Mouse (Mus musculus): ENCODE measurements around the gene Olfr1024.

The Olfr1024 gene

DNA sequence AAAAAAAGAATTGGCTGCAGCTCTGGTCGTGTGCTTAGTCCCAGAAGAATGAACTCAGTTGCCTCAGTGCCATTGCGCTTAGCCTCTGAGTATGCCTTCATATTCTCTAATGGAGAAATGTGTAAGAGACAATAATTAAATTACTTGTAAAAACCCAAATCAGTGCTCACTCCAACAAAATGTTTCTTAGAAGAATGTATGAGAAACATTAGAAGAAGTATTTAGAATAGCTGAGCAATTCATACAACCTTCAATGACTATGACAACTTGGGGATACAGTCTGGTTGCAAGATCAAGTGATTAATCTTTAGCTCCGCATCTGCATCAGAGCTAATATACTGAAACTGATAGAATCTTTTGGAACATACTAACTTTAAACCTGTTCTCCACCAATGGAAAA, at the start of gene Olfr1024:
Gene Olfr1024, minus strand, starts transcription at position 101 of the 400 bp plus-strand sequence.
- DNase-seq (ENCODE audit: low spot score) = no peak

DNA sequence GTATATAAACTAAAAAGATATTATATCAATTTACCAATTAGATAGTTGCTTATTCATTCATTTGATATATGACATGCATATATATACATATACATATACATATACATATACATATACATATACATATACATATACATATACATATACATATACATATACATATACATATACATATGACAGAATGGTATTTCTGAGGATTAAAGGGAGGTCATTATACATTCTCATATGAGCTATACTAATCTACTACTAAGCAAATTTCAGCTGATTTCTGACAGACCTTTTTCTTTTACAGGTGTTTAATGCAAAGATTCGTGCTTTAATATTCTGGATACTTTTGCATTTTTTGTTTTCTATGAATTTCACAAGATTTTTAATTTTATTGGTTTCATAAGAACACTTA, 45.3 kb upstream of the Olfr1024 start, which contains the start of gene Olfr1028:
Gene Olfr1028, plus strand, starts transcription at position 301 of the 400 bp plus-strand sequence.
- DNase-seq (ENCODE audit: low spot score) = no peak

DNA sequence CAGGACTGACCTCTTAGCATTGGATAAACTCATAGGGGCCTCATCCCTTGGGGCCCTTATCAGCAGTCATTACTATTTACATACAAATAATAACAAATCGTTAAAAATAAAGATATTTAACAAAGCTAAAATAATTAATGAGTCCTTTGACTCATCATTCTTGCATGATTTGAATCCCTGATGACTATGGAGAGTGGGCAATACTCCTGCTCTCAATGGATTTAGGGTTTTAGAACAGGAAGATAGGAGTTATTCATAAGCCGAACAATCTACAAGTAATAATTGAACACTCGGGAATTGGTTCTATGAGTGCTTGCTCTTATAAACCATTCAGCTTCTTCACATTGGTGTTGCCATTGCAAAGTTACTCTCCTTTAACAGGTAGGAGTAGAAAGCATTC, 16.4 kb upstream of the Olfr1024 start, which contains the start of gene Olfr1026:
Gene Olfr1026, plus strand, starts transcription at position 301 of the 400 bp plus-strand sequence.
- DNase-seq (ENCODE audit: low spot score) = no peak

DNA sequence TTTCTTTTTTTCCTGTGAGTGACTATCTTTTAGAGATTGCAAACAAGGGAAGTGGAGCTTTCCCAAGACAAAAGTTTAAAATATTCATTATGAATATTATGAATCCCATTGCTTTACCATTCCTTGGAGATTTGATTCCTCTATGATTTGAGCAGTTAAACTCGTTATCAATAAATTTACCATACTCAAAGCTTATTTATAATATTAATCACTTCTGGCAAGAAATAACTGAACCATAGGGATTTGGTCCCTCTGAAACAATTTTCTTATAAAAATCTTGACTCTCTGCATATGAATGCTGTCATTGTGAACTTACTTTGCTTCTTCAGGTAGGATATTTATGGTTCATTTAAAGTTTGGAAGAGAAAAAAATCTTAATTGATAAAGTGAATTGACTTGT, 10.0 kb upstream of the Olfr1024 start, which contains the start of gene Olfr1025-ps1:
Gene Olfr1025-ps1, plus strand, starts transcription at position 301 of the 400 bp plus-strand sequence.
- no peak for DNase-seq (ENCODE audit: low spot score)

DNA sequence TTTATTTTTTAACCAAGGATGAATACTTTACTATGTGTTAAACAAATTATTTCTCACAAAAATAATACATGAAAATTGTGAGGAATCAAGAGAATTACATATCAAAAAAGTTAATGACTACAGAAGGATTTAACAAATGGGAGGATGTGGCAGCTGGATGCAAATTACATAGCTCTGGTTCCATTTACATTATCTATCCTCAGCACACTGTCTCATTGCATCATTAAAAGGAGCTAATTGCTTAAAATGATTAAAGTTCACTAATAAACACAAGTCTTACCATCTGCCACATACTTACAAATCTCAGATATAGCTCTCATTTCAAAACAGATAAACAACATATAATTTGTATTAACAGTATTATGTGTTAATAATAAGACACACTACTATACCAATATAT, 8.3 kb upstream of the Olfr1024 start:
- no peak for DNase-seq (ENCODE audit: low spot score)

DNA sequence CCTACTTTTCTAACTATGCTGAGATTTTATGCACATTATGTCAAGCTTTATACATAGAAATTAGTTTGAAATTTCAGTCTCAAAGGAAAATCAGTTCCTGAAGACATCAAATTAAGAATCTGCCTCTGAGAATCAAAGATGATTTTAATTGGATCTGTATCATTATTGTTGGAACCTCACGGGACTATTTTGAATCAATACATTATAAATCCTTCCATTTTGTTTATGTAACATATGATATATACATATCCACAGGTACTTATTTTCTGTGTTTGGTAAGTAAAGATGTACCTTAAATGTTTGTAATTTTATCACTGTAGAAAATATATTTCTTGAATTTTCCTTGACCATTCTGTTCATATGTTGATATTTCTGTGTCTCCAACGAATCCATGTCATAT, 19.5 kb downstream of the Olfr1024 start, which contains the start of gene Olfr1023:
Gene Olfr1023, plus strand, starts transcription at position 301 of the 400 bp plus-strand sequence.
- no peak for DNase-seq (ENCODE audit: low spot score)

DNA sequence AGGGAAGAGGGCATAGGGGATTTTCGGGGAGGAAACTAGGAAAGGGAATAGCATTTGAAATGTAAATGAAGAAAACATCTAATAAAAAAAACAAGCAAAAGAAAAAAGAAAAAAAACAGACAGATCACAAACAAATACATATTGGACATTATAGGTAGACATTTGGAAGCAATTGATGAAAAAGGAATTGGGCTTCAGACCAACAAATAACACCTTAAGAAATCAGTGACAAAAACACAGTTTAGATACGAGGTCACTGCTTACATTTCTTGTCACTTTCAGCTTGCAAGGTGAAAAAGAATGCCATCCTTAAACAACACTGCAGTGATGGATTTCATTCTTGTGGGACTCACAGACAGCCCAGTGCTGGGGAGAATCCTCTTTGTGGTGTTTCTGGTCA, 36.6 kb downstream of the Olfr1024 start, which contains the start of gene Olfr1022:
Gene Olfr1022, plus strand, starts transcription at position 301 of the 400 bp plus-strand sequence.
- DNase-seq (ENCODE audit: low spot score) = no peak

Measured in embryo, embryonic 10.5 days (tissue).